Comparison of ENCODE assay signal across 1 mouse cellular context in the genomic region with DNA sequence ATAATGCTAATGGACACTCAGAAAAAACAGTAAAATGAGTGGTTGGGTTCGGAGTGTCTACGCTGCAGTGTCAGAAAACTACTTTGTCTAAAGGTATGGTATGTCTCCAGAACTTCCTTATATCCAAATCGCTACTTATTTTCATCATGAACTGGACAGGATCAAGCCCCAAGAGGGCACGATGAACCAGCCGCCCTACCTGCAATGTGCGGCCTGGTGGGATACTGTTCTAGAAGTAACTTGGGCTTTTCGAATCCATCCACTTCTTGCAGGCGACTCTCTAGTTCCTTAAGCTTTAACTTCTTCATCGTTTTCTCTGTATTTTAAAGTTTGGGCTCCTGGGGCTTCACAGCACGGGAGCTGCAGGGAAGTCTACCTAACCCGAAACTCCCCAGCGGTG.
TF ChIP-seq lines count a peak whose summit lies in the region.

No protein-coding gene starts in this region.

TF ChIP-seq in CH12.LX, 34 proteins besides CTCF, POLR2A, EP300 and RAD21 (continued from another document):
- no peak for TF ChIP-seq NRF1 (IDR thresholded peaks at IDR 0.05; ENCODE audit: low read depth, low read length)
